Mouse (Mus musculus) midbrain, embryonic 16.5 days (tissue): Measurements from ENCODE around the gene Gm49721. TPM values are rescaled to one million over a fixed set of nuclear protein-coding genes. Genes with fewer than 3 reads are reported as not detected.
A peak's percentile ranks its signal among the peaks of the same experiment; 100 is the strongest.
"Not testable (repeated sequence)": the region's sequence is repeated elsewhere in the genome, so short reads cannot be mapped to it uniquely, and the experiment has no call there.

Source experiments
- ATAC-seq: fragments of 200-750 bp; cut with Nextera tagmentation; 2 replicates; pipeline ENCODE4 v1.8.0; 2017; ENCODE audit warnings: moderate TSS enrichment
- H3K27ac ChIP-seq: fragments of 300-500 bp; sonication (generic); 2 replicates; pipeline ENCODE4 v1.5.1; 2014; ENCODE audit warnings: mild to moderate bottlenecking, low read length, mixed read lengths
- H3K27me3 ChIP-seq: fragments of 300-500 bp; sonication (generic); 2 replicates; pipeline ENCODE4 v1.6.1; 2014; ENCODE audit warnings: low read depth, low read length, mixed read lengths; ENCODE audit not compliant: control insufficient read depth, insufficient read depth
- H3K36me3 ChIP-seq: fragments of 300-500 bp; sonication (generic); 2 replicates; pipeline ENCODE4 v1.6.1; 2014; ENCODE audit warnings: mild to moderate bottlenecking, low read length, moderate library complexity, mixed read lengths; ENCODE audit not compliant: control insufficient read depth, insufficient read depth
- H3K4me1 ChIP-seq: fragments of 300-500 bp; sonication (generic); 2 replicates; pipeline ENCODE4 v1.6.1; 2014; ENCODE audit warnings: mild to moderate bottlenecking, low read length, mixed read lengths; ENCODE audit not compliant: control insufficient read depth, insufficient read depth
- H3K4me2 ChIP-seq: fragments of 300-500 bp; sonication (generic); 2 replicates; pipeline ENCODE4 v1.6.1; 2014; ENCODE audit warnings: mild to moderate bottlenecking, low read length, mixed read lengths
- H3K4me3 ChIP-seq: fragments of 300-500 bp; sonication (generic); 2 replicates; pipeline ENCODE4 v1.5.1; 2014; ENCODE audit warnings: low read depth, mild to moderate bottlenecking, low read length, moderate library complexity, mixed read lengths
- H3K9ac ChIP-seq: fragments of 300-500 bp; sonication (generic); 2 replicates; pipeline ENCODE4 v1.6.1; 2014; ENCODE audit warnings: low read depth, low read length, mixed read lengths
- H3K9me3 ChIP-seq: fragments of 300-500 bp; sonication (generic); replicated peaks from 2 replicates; pipeline ENCODE4 v1.6.1; 2014; ENCODE audit warnings: mild to moderate bottlenecking, low read length, mixed read lengths; ENCODE audit not compliant: control insufficient read depth, poor library complexity, severe bottlenecking
- WGBS: fragments of 180-500 bp; shearing (Covaris S2); extraction: QIAGEN DNeasy Blood & Tissue Kit; methylation state at CpG from one replicate; pipeline ENCODE4 v1.1.7; 2014; 5-methylcytosine and 5-hydroxymethylcytosine counted together
- polyA plus RNA-seq: library from polyadenylated mRNA; unstranded; fragments of >200 nt; fragmentation: Nextera tagmentation; extraction: Ambion mirVana; gene quantifications from 2 replicates; pipeline ENCODE4 v1.2.1, GENCODE M21; 2015

Gm49721 gene
- polyA plus RNA-seq, 1 experiment from 2014 or later: 0.44 TPM

DNA sequence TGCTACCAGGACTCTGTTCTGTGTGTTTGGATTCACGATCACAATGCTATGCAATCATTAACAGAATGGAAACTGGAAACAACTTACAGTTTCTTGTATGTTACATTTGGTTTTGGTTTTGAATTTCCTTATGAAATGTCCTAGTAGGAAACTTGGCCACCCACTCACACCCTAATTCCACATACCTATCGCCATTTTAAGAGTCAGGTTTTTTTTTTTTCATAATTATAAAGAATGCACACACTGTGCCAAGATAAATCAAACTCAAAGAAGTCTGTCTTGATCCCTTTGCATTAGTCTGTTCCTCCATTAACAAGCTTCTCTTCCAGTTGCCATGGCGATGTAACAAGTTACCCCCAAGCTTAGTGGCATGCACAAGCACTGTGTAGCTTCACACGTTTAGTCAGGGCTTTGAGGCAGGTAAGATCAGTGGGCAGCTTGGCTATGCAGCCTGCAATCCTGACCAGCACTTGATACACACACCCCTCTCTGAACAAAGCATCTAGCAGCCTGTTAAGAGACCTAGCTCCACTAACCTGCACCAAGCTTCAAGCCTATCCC, 5.8 kb upstream of the Gm49721 start:
- not testable (repeated sequence) for H3K27me3 ChIP-seq, H3K9me3 ChIP-seq, H3K4me3 ChIP-seq, H3K4me1 ChIP-seq, H3K4me2 ChIP-seq, H3K9ac ChIP-seq, H3K36me3 ChIP-seq, H3K27ac ChIP-seq
- WGBS: 43% methylated on average over 4 of the region's 4 CpGs
- ATAC-seq: 0 out of 2 replicates have a peak, but pooled peaks have one; percentile 32

DNA sequence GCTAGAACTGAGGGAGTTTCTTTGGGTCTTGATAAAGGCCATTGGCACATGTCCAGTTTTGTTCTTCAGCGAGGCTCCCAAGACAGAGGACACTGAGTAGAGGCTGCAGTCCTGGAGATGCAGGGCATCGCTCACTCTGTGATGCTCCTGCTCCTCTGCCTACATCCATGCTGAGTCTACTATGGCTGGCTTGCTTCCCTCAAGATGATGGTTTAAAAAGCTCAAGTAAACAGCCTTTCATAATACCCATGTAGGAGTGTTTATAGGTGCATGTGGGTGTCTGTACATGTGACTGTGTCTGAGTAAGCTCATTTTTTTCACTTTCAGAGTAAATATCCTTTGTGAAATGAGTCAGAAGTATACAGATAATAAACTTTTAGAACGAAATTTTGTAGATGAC, 3.7 kb upstream of the Gm49721 start:
- H3K9me3 ChIP-seq, H3K4me1 ChIP-seq, ATAC-seq, H3K4me3 ChIP-seq, H3K36me3 ChIP-seq, H3K27me3 ChIP-seq, H3K4me2 ChIP-seq, H3K9ac ChIP-seq, H3K27ac ChIP-seq: not testable (repeated sequence)
- WGBS: 54% methylated on average over 3 of the region's 3 CpGs

DNA sequence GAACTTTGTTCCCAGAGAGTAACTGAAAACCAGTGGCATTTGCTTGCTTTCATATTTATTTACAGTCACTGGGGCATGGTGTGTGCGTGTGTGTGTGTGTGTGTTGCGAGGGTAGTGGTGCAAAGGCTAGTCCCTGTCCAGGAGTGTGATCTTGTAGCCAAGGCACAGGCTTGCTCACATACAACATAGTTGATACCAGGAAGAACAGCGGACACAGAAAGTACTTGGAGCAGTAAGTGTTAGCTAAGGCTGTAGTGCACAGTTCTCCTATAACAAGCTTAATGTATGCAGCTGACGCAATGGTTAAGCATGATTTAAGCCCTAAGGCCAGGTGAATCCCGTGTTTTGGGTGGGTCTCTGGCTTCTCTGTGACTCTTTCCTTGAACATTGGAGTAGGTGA, 676 bp downstream of the Gm49721 start:
- not testable (repeated sequence) for H3K9me3 ChIP-seq, H3K4me1 ChIP-seq, H3K9ac ChIP-seq, H3K36me3 ChIP-seq, H3K27me3 ChIP-seq, H3K27ac ChIP-seq, ATAC-seq
- Histone ChIP-seq H3K4me2 (peak overlapping the region; percentile 67), H3K4me3 (peak overlapping the region; percentile 47)
- 11% methylated on average over 4 of the region's 5 CpGs for WGBS

DNA sequence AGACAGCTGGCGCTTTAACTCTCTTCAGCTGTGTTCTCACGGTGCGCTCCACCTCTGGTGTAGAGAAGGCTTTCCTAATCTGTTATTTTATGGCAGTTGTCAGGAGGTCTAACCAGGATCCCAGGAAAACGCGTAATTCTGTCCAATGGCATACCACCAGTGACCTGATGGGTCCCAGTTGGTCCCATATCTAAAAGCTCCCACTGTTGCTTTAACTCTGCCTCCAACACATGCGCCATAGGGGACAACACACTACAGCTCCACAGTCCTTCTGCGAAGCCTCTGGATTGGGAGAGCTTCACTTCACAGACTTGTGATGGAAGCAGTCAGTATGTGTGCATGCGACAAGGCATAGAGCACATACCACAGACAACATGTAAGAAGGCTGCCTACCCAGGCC, 1.4 kb downstream of the Gm49721 start:
- H3K27ac ChIP-seq, ATAC-seq, H3K9ac ChIP-seq, H3K4me2 ChIP-seq, H3K9me3 ChIP-seq, H3K4me3 ChIP-seq, H3K4me1 ChIP-seq, H3K36me3 ChIP-seq, H3K27me3 ChIP-seq: not testable (repeated sequence)
- WGBS: 93% methylated on average over 5 of the region's 8 CpGs

DNA sequence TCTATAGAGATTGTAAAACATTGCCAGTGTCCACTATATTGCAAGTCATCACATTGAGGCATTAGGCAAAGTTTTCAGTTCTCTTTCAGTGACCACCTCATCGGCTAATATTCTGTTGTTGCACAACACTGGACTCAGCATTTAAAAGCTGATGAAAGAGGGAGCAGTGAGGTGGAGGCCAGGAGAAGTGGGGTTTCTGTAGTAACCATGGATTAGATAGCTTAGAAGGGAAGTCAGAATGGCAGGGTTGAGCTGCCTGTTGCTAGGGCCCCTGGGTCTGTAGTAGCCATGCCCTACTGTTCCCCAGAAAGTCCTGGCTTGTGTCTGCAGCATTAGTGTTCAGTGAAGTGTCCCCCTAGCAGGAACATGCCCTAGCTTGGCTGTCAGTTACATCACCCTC, 7.4 kb downstream of the Gm49721 start:
- H3K9ac ChIP-seq, H3K36me3 ChIP-seq, H3K27ac ChIP-seq, H3K9me3 ChIP-seq, H3K4me3 ChIP-seq, H3K4me2 ChIP-seq, H3K27me3 ChIP-seq, H3K4me1 ChIP-seq, ATAC-seq: not testable (repeated sequence)
- WGBS: 100% methylated on average over 1 of the region's 1 CpGs

DNA sequence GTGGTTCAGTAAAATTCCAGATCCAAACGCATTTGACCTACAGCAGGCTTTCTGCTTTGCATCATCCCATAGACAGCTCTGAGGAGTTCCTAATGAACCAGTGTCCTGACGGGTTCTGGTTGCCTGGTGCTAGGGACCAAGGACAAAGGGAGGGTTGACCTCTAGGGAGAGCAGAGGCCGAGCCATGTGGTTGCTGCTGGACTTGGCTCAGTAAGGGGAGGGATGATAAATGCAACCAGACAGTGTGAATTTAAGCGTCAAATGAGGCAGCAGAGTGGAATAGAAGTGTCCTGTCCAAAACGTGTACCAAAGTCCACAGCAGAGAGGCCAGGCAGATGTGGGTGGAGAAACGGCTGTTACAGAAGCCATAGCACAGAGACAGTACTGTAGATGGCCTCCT, 16.8 kb downstream of the Gm49721 start:
- not testable (repeated sequence) for H3K4me1 ChIP-seq, H3K9ac ChIP-seq, H3K4me2 ChIP-seq, H3K9me3 ChIP-seq, H3K4me3 ChIP-seq, H3K27me3 ChIP-seq, H3K27ac ChIP-seq, ATAC-seq, H3K36me3 ChIP-seq
- WGBS: no CpG with 5 or more reads among the region's 6 CpGs

DNA sequence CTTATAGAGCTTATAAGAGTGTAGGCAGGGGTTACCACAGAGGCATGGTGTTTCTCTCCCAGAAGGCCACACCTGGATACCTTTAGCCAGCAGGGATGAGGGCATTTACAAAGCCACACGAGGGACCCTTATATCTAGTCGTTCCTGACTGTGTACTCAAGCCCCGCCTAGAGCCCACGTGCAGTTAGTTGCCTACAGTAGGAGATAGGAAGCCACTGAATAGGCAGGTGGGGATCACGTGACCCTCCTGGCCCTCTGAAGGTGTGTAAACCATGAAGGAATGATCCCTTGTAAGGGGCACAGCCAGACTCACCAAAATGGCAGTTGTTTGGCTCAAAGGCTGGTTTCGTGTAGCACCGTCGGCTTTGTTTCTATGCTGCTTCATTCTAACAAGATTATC, 18.1 kb downstream of the Gm49721 start:
- H3K9ac ChIP-seq: not testable (repeated sequence)

DNA sequence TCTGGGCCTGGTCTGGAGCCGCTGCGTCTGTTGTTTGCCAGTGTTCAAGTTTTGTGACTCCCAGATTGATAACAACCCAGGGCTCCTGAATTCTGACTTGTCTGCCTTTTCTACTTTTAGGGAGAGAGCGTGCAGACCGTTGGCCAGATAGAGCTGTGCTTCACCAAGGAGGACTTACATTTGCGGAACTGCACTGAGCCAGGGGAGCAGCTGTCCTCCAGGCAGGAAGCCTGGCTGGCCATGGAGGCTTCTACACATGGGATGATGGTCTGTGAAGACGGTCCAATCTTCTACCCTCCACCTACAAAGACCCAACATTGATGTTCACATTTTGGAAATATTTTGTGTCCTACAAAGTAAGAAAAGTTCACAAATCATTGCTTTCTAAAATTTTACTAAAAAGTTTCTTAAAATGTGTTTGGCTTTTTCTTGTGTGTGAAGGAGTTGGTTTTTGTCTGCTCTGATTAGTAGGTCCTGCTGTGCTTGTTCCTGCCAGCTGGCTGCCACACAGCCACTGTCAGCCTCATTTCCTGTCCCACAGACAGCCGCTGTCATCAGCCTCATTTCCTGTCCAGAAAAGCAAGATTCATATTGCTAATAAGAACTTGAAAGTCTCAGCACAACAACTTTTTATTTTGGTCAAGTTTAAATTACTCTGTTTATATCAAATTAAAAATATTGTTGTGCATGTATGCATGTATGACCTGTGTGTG, 19.2 kb downstream of the Gm49721 start:
- not testable (repeated sequence) for H3K27me3 ChIP-seq, ATAC-seq, H3K4me2 ChIP-seq, H3K36me3 ChIP-seq, H3K9me3 ChIP-seq, H3K4me1 ChIP-seq, H3K4me3 ChIP-seq, H3K27ac ChIP-seq, H3K9ac ChIP-seq
- WGBS: no CpG with 5 or more reads among the region's 7 CpGs

More for the DNA sequence above, 18.1 kb downstream of the Gm49721 start:
- H3K4me1 ChIP-seq, H3K9me3 ChIP-seq, H3K4me2 ChIP-seq, H3K4me3 ChIP-seq, ATAC-seq, H3K27ac ChIP-seq, H3K27me3 ChIP-seq, H3K36me3 ChIP-seq: not testable (repeated sequence)
- 78% methylated on average over 8 of the region's 8 CpGs for WGBS

DNA sequence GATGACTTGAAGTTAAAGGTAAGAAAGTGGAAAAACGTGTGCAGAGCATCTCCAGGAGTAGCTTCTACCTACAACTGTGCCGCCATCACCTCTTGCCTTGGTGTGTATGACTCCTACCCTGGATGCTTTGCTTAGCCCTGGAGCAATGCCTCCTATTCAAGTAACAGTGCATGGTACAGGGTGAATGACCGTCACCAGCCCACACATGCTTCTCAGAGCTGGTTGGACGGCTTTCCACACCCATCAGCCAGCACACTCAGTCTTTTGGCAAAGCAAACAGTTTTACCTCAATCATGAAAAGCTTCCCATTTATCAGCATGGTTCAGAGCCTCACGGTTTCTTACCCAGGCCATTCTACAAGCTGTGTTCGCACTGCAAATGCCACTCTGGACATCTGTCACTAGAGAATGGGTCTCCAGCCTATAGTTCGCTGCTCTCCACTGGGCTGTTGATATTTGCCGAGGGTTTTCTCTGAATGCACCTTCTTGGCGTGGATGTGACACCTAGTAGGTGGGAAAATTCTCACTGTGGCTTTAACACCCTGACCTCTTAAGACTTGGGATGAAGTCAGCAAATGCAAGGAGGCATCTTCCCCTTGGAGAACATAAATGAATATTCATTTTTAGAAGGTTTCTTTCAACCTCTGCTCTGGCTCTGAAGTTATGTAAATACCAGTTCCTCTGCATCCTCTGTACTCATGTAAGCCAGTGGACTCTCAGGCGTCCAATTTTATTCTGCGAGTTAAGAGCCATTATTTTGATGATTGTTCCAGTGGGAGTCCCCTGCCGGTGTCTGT, 23.3 kb downstream of the Gm49721 start:
- not testable (repeated sequence) for H3K36me3 ChIP-seq, ATAC-seq, H3K9me3 ChIP-seq, H3K27me3 ChIP-seq, H3K4me2 ChIP-seq, H3K27ac ChIP-seq, H3K4me3 ChIP-seq, H3K9ac ChIP-seq, H3K4me1 ChIP-seq
- 81% methylated on average over 7 of the region's 12 CpGs for WGBS
